Mouse (Mus musculus): ENCODE results near the gene Oscp1. TPM values are rescaled to one million over a fixed set of nuclear protein-coding genes. Genes with fewer than 3 reads are reported as not detected.
A peak's percentile ranks its signal among the peaks of the same experiment; 100 is the strongest.
"Not testable (repeated sequence)": the region's sequence is repeated elsewhere in the genome, so short reads cannot be mapped to it uniquely, and the experiment has no call there.

The Oscp1 gene
- polyA plus RNA-seq, 1 experiment = 11.1 TPM

GRCm38 (mm10) chr4:126085996-126086576 lies 27.7 kb downstream of the Oscp1 start:
- Histone ChIP-seq H3K79me2 (ENCODE audit: control insufficient read depth, insufficient read depth) (no peaks in the 10 kb centered on the region), H3ac (ENCODE audit: control insufficient read depth, insufficient read length, low read depth) (peak overlapping the region; percentile 8), H3K36me3 (ENCODE audit: control insufficient read depth, insufficient read depth) (no peaks in the 10 kb centered on the region), H3K4me3 (ENCODE audit: insufficient read depth, poor library complexity, severe bottlenecking) (no peak overlapping the region), H3K79me3 (ENCODE audit: low read depth) (no peaks in the 10 kb centered on the region), H3K27me3 (ENCODE audit: control insufficient read depth, insufficient read depth, insufficient read length) (no peaks in the 10 kb centered on the region)
- TF ChIP-seq FOSL1 (IDR thresholded peaks at IDR 0.05; ENCODE audit: insufficient read depth, low read length, poor library complexity, severe bottlenecking) (no peak), CEBPB (IDR thresholded peaks at IDR 0.05; ENCODE audit: low read depth) (no peak), CTCF (IDR thresholded peaks at IDR 0.05; ENCODE audit: control insufficient read depth, insufficient read depth, insufficient read length) (peak; percentile 83), MAX (IDR thresholded peaks at IDR 0.05) (no peak), USF1 (IDR thresholded peaks at IDR 0.05; ENCODE audit: low read depth) (no peak)

- H3ac ChIP-seq (ENCODE audit: control insufficient read depth, insufficient read length, low read depth) = no peak overlapping the region
- H3K4me3 ChIP-seq (ENCODE audit: insufficient read depth, poor library complexity, severe bottlenecking) = no peak overlapping the region
- TF ChIP-seq MYOG (IDR thresholded peaks at IDR 0.05; ENCODE audit: control insufficient read depth, extremely low read depth, insufficient read length) (no peak), USF1 (IDR thresholded peaks at IDR 0.05; ENCODE audit: low read depth) (no peak), CTCF (IDR thresholded peaks at IDR 0.05; ENCODE audit: control insufficient read depth, insufficient read depth, insufficient read length) (no peak), CEBPB (IDR thresholded peaks at IDR 0.05; ENCODE audit: low read depth) (no peak), FOSL1 (IDR thresholded peaks at IDR 0.05; ENCODE audit: insufficient read depth, low read length, poor library complexity, severe bottlenecking) (no peak), MAX (IDR thresholded peaks at IDR 0.05) (no peak), MYOD1 (IDR thresholded peaks at IDR 0.05; ENCODE audit: control insufficient read depth, insufficient read length, low read depth) (no peak)
- H3K79me3 ChIP-seq (ENCODE audit: low read depth) = no peaks in the 10 kb centered on the region
- H3K27me3 ChIP-seq (ENCODE audit: control insufficient read depth, insufficient read depth, insufficient read length) = no peaks in the 10 kb centered on the region
- H3K36me3 ChIP-seq (ENCODE audit: control insufficient read depth, insufficient read depth) = no peaks in the 10 kb centered on the region
- no peaks in the 10 kb centered on the region for H3K79me2 ChIP-seq (ENCODE audit: control insufficient read depth, insufficient read depth)
Observed at GRCm38 (mm10) chr4:126090101-126090847, 31.9 kb downstream of the Oscp1 start.

GRCm38 (mm10) chr4:126090848-126091124 lies 32.4 kb downstream of the Oscp1 start:
- no peak overlapping the region for H3K4me3 ChIP-seq (ENCODE audit: insufficient read depth, poor library complexity, severe bottlenecking)
- TF ChIP-seq CEBPB (IDR thresholded peaks at IDR 0.05; ENCODE audit: low read depth) = no peak
- no peak for TF ChIP-seq CTCF (IDR thresholded peaks at IDR 0.05; ENCODE audit: control insufficient read depth, insufficient read depth, insufficient read length)
- TF ChIP-seq FOSL1 (IDR thresholded peaks at IDR 0.05; ENCODE audit: insufficient read depth, low read length, poor library complexity, severe bottlenecking) = no peak
- TF ChIP-seq MYOD1 (IDR thresholded peaks at IDR 0.05; ENCODE audit: control insufficient read depth, insufficient read length, low read depth) = no peak
- TF ChIP-seq USF1 (IDR thresholded peaks at IDR 0.05; ENCODE audit: low read depth) = no peak
- no peak for TF ChIP-seq MYOG (IDR thresholded peaks at IDR 0.05; ENCODE audit: control insufficient read depth, extremely low read depth, insufficient read length)
- no peak for TF ChIP-seq MAX (IDR thresholded peaks at IDR 0.05)
- H3K79me3 ChIP-seq (ENCODE audit: low read depth) = no peaks in the 10 kb centered on the region

GRCm38 (mm10) chr4:126091873-126092272 lies 33.5 kb downstream of the Oscp1 start:
- no peak overlapping the region for H3K4me3 ChIP-seq (ENCODE audit: insufficient read depth, poor library complexity, severe bottlenecking)
- H3ac ChIP-seq (ENCODE audit: control insufficient read depth, insufficient read length, low read depth) = no peak overlapping the region
- no peak for TF ChIP-seq USF1 (IDR thresholded peaks at IDR 0.05; ENCODE audit: low read depth)
- TF ChIP-seq CTCF (IDR thresholded peaks at IDR 0.05; ENCODE audit: control insufficient read depth, insufficient read depth, insufficient read length) = no peak
- no peak for TF ChIP-seq MYOG (IDR thresholded peaks at IDR 0.05; ENCODE audit: control insufficient read depth, extremely low read depth, insufficient read length)
- no peak for TF ChIP-seq MAX (IDR thresholded peaks at IDR 0.05)
- H3K79me3 ChIP-seq (ENCODE audit: low read depth) = no peaks in the 10 kb centered on the region
- H3K79me2 ChIP-seq (ENCODE audit: control insufficient read depth, insufficient read depth) = peaks cover 3% of the 10 kb centered on the region
- H3K36me3 ChIP-seq (ENCODE audit: control insufficient read depth, insufficient read depth) = no peaks in the 10 kb centered on the region
- H3K27me3 ChIP-seq (ENCODE audit: control insufficient read depth, insufficient read depth, insufficient read length) = no peaks in the 10 kb centered on the region

More at GRCm38 (mm10) chr4:126090848-126091124, 32.4 kb downstream of the Oscp1 start:
- no peak overlapping the region for H3ac ChIP-seq (ENCODE audit: control insufficient read depth, insufficient read length, low read depth)
- no peaks in the 10 kb centered on the region for H3K79me2 ChIP-seq (ENCODE audit: control insufficient read depth, insufficient read depth)
- H3K27me3 ChIP-seq (ENCODE audit: control insufficient read depth, insufficient read depth, insufficient read length) = no peaks in the 10 kb centered on the region
- no peaks in the 10 kb centered on the region for H3K36me3 ChIP-seq (ENCODE audit: control insufficient read depth, insufficient read depth)

- H3K27me3 ChIP-seq (ENCODE audit: control insufficient read depth, insufficient read depth, insufficient read length); H3K4me3 ChIP-seq (ENCODE audit: insufficient read depth, poor library complexity, severe bottlenecking); H3ac ChIP-seq (ENCODE audit: control insufficient read depth, insufficient read length, low read depth): not testable (repeated sequence)
- Histone ChIP-seq H3K79me3 (ENCODE audit: low read depth) (peaks cover 14% of the 10 kb centered on the region), H3K36me3 (ENCODE audit: control insufficient read depth, insufficient read depth) (peaks cover 17% of the 10 kb centered on the region), H3K79me2 (ENCODE audit: control insufficient read depth, insufficient read depth) (peaks cover 37% of the 10 kb centered on the region)
Observed at GRCm38 (mm10) chr4:126095622-126096430, 37.5 kb downstream of the Oscp1 start.

Measured in C2C12 (cell line).